ENCODE assay signal across 8 mouse cellular contexts in the genomic region with DNA sequence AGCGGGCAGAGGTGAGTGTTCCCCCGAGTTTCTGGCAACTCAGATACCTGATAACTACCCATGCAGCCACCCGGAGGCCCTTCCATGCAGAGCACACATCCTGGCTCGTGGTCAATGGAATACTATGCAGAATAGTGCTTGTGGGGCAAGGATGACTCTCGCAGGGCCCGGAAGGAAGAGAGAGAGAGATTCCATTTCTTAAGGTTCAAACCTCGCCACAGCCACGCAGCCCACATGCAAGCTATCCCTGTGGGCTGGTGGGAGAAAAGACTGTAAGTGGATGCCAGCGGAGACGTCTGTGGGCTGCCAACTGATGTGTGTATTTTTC. TPM values are rescaled to one million over a fixed set of nuclear protein-coding genes. Genes with fewer than 3 reads are reported as not detected.
DNase-seq lines count a peak whose midpoint lies in the region; ATAC-seq and TF ChIP-seq lines count a peak whose summit lies in the region.

No protein-coding gene starts in this region.

- H3K9me3 ChIP-seq in embryonic facial prominence, embryonic 11.5 days (replicated peaks; ENCODE audit: control insufficient read depth, low read length) = no peaks in the 10 kb centered on the region
- no peaks in the 10 kb centered on the region for H3K9me3 ChIP-seq in intestine, embryonic 14.5 days (ENCODE audit: control insufficient read depth, low read length)
- H3K9me3 ChIP-seq in neural tube, embryonic 14.5 days (ENCODE audit: control insufficient read depth, low read length) = no peaks in the 10 kb centered on the region

- no peak overlapping the region for H3K27ac ChIP-seq in liver, adult 2 months (replicated peaks; ENCODE audit: insufficient read depth, low read depth, low read length)
- no peak overlapping the region; the same call in 1 of the 2 replicates for H3K27ac ChIP-seq in embryonic facial prominence, embryonic 11.5 days (replicated peaks; ENCODE audit: low read depth, low read length)
- H3K27ac ChIP-seq in intestine, embryonic 14.5 days (ENCODE audit: low read depth) = peak overlapping the region; percentile 82
- peak overlapping the region; percentile 63; the same call in 1 of the 2 replicates for H3K27ac ChIP-seq in neural tube, embryonic 14.5 days (ENCODE audit: low read depth, low read length)

- H3K4me3 ChIP-seq in liver, adult 2 months (ENCODE audit: insufficient read depth, low read depth, low read length) = peak overlapping the region; percentile 92
- H3K4me3 ChIP-seq in embryonic facial prominence, embryonic 11.5 days (ENCODE audit: low read depth, low read length) = peak overlapping the region; percentile 80
- H3K4me3 ChIP-seq in intestine, embryonic 14.5 days (ENCODE audit: low read depth, low read length) = peak overlapping the region; percentile 63
- peak overlapping the region; percentile 71 for H3K4me3 ChIP-seq in neural tube, embryonic 14.5 days (ENCODE audit: low read depth, low read length)

- peak overlapping the region; percentile 70 for H3K4me2 ChIP-seq in embryonic facial prominence, embryonic 11.5 days (ENCODE audit: low read depth, low read length)
- H3K4me2 ChIP-seq in intestine, embryonic 14.5 days (ENCODE audit: low read length) = peak overlapping the region; percentile 91
- peak overlapping the region; percentile 73 for H3K4me2 ChIP-seq in neural tube, embryonic 14.5 days (ENCODE audit: low read depth, low read length)

- WGBS in liver, adult 2 months = 31% methylated on average over 10 of the region's 10 CpGs
- 33% methylated on average over 10 of the region's 10 CpGs for WGBS in embryonic facial prominence, embryonic 11.5 days
- 23% methylated on average over 10 of the region's 10 CpGs for WGBS in intestine, embryonic 14.5 days
- WGBS in neural tube, embryonic 14.5 days = 32% methylated on average over 10 of the region's 10 CpGs

- TF ChIP-seq POLR2A in liver, adult 2 months (IDR thresholded peaks at IDR 0.05; ENCODE audit: extremely low read depth, insufficient read depth, low read length) = no peak

- TF ChIP-seq CTCF in liver, adult 2 months (IDR thresholded peaks at IDR 0.05; ENCODE audit: low read depth, low read length) = no peak

- no peaks in the 10 kb centered on the region; the same call in 1 of the 2 replicates for H3K36me3 ChIP-seq in liver, adult 2 months (ENCODE audit: control insufficient read depth, insufficient read depth, low read length)
- peaks cover 7% of the 10 kb centered on the region for H3K36me3 ChIP-seq in embryonic facial prominence, embryonic 11.5 days (replicated peaks; ENCODE audit: control insufficient read depth, insufficient read depth, low read depth, low read length)
- peaks cover 44% of the 10 kb centered on the region for H3K36me3 ChIP-seq in intestine, embryonic 14.5 days (ENCODE audit: control insufficient read depth, insufficient read depth, low read length)
- peaks cover 24% of the 10 kb centered on the region for H3K36me3 ChIP-seq in neural tube, embryonic 14.5 days (ENCODE audit: control insufficient read depth, insufficient read depth, low read length)

- DNase-seq in liver, adult 2 months (ENCODE audit: extremely low read depth, low read depth, low spot score) = no peak
- no peak for DNase-seq in liver
- no peak for DNase-seq in embryonic facial prominence, embryonic 11.5 days (ENCODE audit: low spot score)
- no peak for DNase-seq in intestine, embryonic 14.5 days (ENCODE audit: low spot score)
- no peak for DNase-seq in layer of hippocampus, postnatal 14 days (ENCODE audit: low spot score in 2 of 2)
- DNase-seq in left cerebral cortex, adult 11 months (ENCODE audit: low spot score) = no peak
- no peak for DNase-seq in adrenal gland, adult 8-10 months

- peak overlapping the region; percentile 91 for H3K9ac ChIP-seq in liver, adult 2 months (ENCODE audit: low read depth, low read length)
- peak overlapping the region; percentile 91 for H3K9ac ChIP-seq in embryonic facial prominence, embryonic 11.5 days (replicated peaks; ENCODE audit: low read length)
- H3K9ac ChIP-seq in intestine, embryonic 14.5 days (ENCODE audit: low read length) = peak overlapping the region; percentile 73
- peak overlapping the region; percentile 86 for H3K9ac ChIP-seq in neural tube, embryonic 14.5 days (replicated peaks; ENCODE audit: low read depth, low read length)

- no peak for ATAC-seq in embryonic facial prominence, embryonic 11.5 days (replicated peaks; ENCODE audit: insufficient number of reproducible peaks, low FRiP score, low TSS enrichment, low read depth)
- ATAC-seq in intestine, embryonic 14.5 days (replicated peaks; ENCODE audit: low FRiP score, low TSS enrichment, low read depth) = no peak
- ATAC-seq in neural tube, embryonic 14.5 days (ENCODE audit: low read depth) = no peak

- H3K27me3 ChIP-seq in liver, adult 2 months (ENCODE audit: control insufficient read depth, insufficient read depth, low read length) = no peaks in the 10 kb centered on the region
- no peaks in the 10 kb centered on the region for H3K27me3 ChIP-seq in embryonic facial prominence, embryonic 11.5 days (ENCODE audit: control insufficient read depth, insufficient read depth, low read length)
- no peaks in the 10 kb centered on the region for H3K27me3 ChIP-seq in intestine, embryonic 14.5 days (replicated peaks; ENCODE audit: control insufficient read depth, insufficient read depth, low read length)
- no peaks in the 10 kb centered on the region for H3K27me3 ChIP-seq in neural tube, embryonic 14.5 days (ENCODE audit: control insufficient read depth, insufficient read depth, low read length)

- peaks cover 10% of the 10 kb centered on the region; the same call in 1 of the 2 replicates for H3K79me2 ChIP-seq in liver, adult 2 months (ENCODE audit: control insufficient read depth, insufficient read depth, low read length)

- peaks cover 7% of the 10 kb centered on the region for H3K4me1 ChIP-seq in liver, adult 2 months (ENCODE audit: control insufficient read depth, insufficient read depth, low read length)
- no peaks in the 10 kb centered on the region; the same call in 1 of the 2 replicates for H3K4me1 ChIP-seq in embryonic facial prominence, embryonic 11.5 days (ENCODE audit: control insufficient read depth, insufficient read depth, low read length)
- peaks cover 16% of the 10 kb centered on the region for H3K4me1 ChIP-seq in intestine, embryonic 14.5 days (replicated peaks; ENCODE audit: control insufficient read depth, insufficient read depth, low read length)
- H3K4me1 ChIP-seq in neural tube, embryonic 14.5 days (ENCODE audit: control insufficient read depth, insufficient read depth, low read length) = peaks cover 7% of the 10 kb centered on the region; the same call in 1 of the 2 replicates

RNA-seq across cellular contexts. Expression of a gene that starts 0.8 kb away (rescaled TPM):
- 7.9 and 8.0 TPM in 2 replicates for total RNA-seq in liver, adult 2 months (2014; rRNA removed)
- 20.8 and 24.1 TPM in 2 replicates for polyA plus RNA-seq in liver, adult 2 months (2012; rRNA removed)
- 22.2 and 22.4 TPM in 2 replicates for polyA plus RNA-seq in embryonic facial prominence, embryonic 11.5 days (2014; fragmentation: Nextera tagmentation; extraction: Ambion mirVana)
- polyA plus RNA-seq in intestine, embryonic 14.5 days (2014; fragmentation: Nextera tagmentation; extraction: Ambion mirVana) = 29.8 and 34.0 TPM in 2 replicates
- 20.1 and 30.3 TPM in 2 replicates for polyA plus RNA-seq in neural tube, embryonic 14.5 days (2014; fragmentation: Nextera tagmentation; extraction: Ambion mirVana)
- total RNA-seq in layer of hippocampus, postnatal 14 days (2021) = 10 to 100 TPM; 18.9 to 22.0 TPM
- total RNA-seq in adrenal gland, adult 8-10 months (2022) = 10 to 100 TPM; 25.7 to 46.9 (median 36.6) TPM

RNA-seq across cellular contexts. Expression of a gene that starts 8.1 kb away (rescaled TPM):
- total RNA-seq in liver, adult 2 months (2014; rRNA removed) = 1.3 and 1.4 TPM in 2 replicates
- 1.9 and 2.7 TPM in 2 replicates for polyA plus RNA-seq in liver, adult 2 months (2012; rRNA removed)
- 23.1 and 25.8 TPM in 2 replicates for polyA plus RNA-seq in embryonic facial prominence, embryonic 11.5 days (2014; fragmentation: Nextera tagmentation; extraction: Ambion mirVana)
- 23.1 and 24.5 TPM in 2 replicates for polyA plus RNA-seq in intestine, embryonic 14.5 days (2014; fragmentation: Nextera tagmentation; extraction: Ambion mirVana)
- 15.1 and 22.1 TPM in 2 replicates for polyA plus RNA-seq in neural tube, embryonic 14.5 days (2014; fragmentation: Nextera tagmentation; extraction: Ambion mirVana)
- 10 to 100 TPM; 11.8 to 13.3 TPM for total RNA-seq in layer of hippocampus, postnatal 14 days (2021)
- 10 to 100 TPM; 14.0 to 20.5 (median 18.6) TPM for total RNA-seq in adrenal gland, adult 8-10 months (2022)

RNA-seq across cellular contexts. Expression of a gene that starts 20.6 kb away (rescaled TPM):
- 25.8 and 30.8 TPM in 2 replicates for total RNA-seq in liver, adult 2 months (2014; rRNA removed)
- 21.8 and 23.9 TPM in 2 replicates for polyA plus RNA-seq in liver, adult 2 months (2012; rRNA removed)
- polyA plus RNA-seq in embryonic facial prominence, embryonic 11.5 days (2014; fragmentation: Nextera tagmentation; extraction: Ambion mirVana) = 3.2 TPM in 2 replicates
- 5.9 and 6.1 TPM in 2 replicates for polyA plus RNA-seq in intestine, embryonic 14.5 days (2014; fragmentation: Nextera tagmentation; extraction: Ambion mirVana)
- 2.1 and 3.0 TPM in 2 replicates for polyA plus RNA-seq in neural tube, embryonic 14.5 days (2014; fragmentation: Nextera tagmentation; extraction: Ambion mirVana)
- total RNA-seq in layer of hippocampus, postnatal 14 days (2021) = 10 to 100 TPM; 16.4 to 18.6 TPM
- 10 to 100 TPM; 23.9 to 34.2 (median 31.1) TPM for total RNA-seq in adrenal gland, adult 8-10 months (2022)

RNA-seq across cellular contexts. Expression of a gene that starts 39.5 kb away (rescaled TPM):
- 12.0 and 16.0 TPM in 2 replicates for total RNA-seq in liver, adult 2 months (2014; rRNA removed)
- polyA plus RNA-seq in liver, adult 2 months (2012; rRNA removed) = 11.8 and 16.6 TPM in 2 replicates
- polyA plus RNA-seq in embryonic facial prominence, embryonic 11.5 days (2014; fragmentation: Nextera tagmentation; extraction: Ambion mirVana) = 21.1 and 21.5 TPM in 2 replicates
- polyA plus RNA-seq in intestine, embryonic 14.5 days (2014; fragmentation: Nextera tagmentation; extraction: Ambion mirVana) = 16.3 and 28.0 TPM in 2 replicates
- polyA plus RNA-seq in neural tube, embryonic 14.5 days (2014; fragmentation: Nextera tagmentation; extraction: Ambion mirVana) = 16.2 and 20.7 TPM in 2 replicates
- total RNA-seq in layer of hippocampus, postnatal 14 days (2021) = 10 to 100 TPM; 12.2 to 14.4 TPM
- total RNA-seq in adrenal gland, adult 8-10 months (2022) = 10 to 100 TPM in 3 of 4 experiments, 1 to 10 TPM in 1; 7.1 to 17.4 (median 13.7) TPM

RNA-seq across cellular contexts. Expression of a gene that starts 50.4 kb away (rescaled TPM):
- total RNA-seq in liver, adult 2 months (2014; rRNA removed) = not detected in 2 replicates
- polyA plus RNA-seq in liver, adult 2 months (2012; rRNA removed) = not detected in 2 replicates
- 0.25 and 0.55 TPM in 2 replicates for polyA plus RNA-seq in embryonic facial prominence, embryonic 11.5 days (2014; fragmentation: Nextera tagmentation; extraction: Ambion mirVana)
- 0.14 and 0.17 TPM in 2 replicates for polyA plus RNA-seq in intestine, embryonic 14.5 days (2014; fragmentation: Nextera tagmentation; extraction: Ambion mirVana)
- 1.4 and 2.1 TPM in 2 replicates for polyA plus RNA-seq in neural tube, embryonic 14.5 days (2014; fragmentation: Nextera tagmentation; extraction: Ambion mirVana)
- total RNA-seq in layer of hippocampus, postnatal 14 days (2021) = under 1 TPM; 0.38 to 0.92 TPM
- total RNA-seq in adrenal gland, adult 8-10 months (2022) = under 1 TPM in 1 of 4 experiments, not detected in 3; 0.71 TPM

Comparison
In these comparisons a context has a peak if more than half of its experiments do, and no peak if none do; other contexts are left out.
1. H3K27ac ChIP-seq: peak in intestine, embryonic 14.5 days (single experiment) and neural tube, embryonic 14.5 days (single experiment); none in liver, adult 2 months (single experiment) and embryonic facial prominence, embryonic 11.5 days (single experiment).
2. Peak in every context shown above with its lines, with median percentiles within 50 percentile points of each other: H3K4me3 ChIP-seq, H3K9ac ChIP-seq and H3K4me2 ChIP-seq.